Mouse (Mus musculus) midbrain, embryonic 15.5 days (tissue): ENCODE results near the gene Slc39a2. TPM values are rescaled to one million over a fixed set of nuclear protein-coding genes. Genes with fewer than 3 reads are reported as not detected.
A peak's percentile ranks its signal among the peaks of the same experiment; 100 is the strongest.
"Not testable (repeated sequence)": the region's sequence is repeated elsewhere in the genome, so short reads cannot be mapped to it uniquely, and the experiment has no call there.

Source experiments
- ATAC-seq: fragments of 200-750 bp; cut with Nextera tagmentation; replicated peaks from 2 replicates; pipeline ENCODE4 v1.8.0; 2017; ENCODE audit warnings: moderate TSS enrichment
- H3K27ac ChIP-seq: fragments of 300-500 bp; sonication (generic); 2 replicates; pipeline ENCODE4 v1.5.1; 2015; ENCODE audit warnings: mild to moderate bottlenecking, inconsistent platforms
- H3K27me3 ChIP-seq: fragments of 300-500 bp; sonication (generic); replicated peaks from 2 replicates; pipeline ENCODE4 v1.6.1; 2015; ENCODE audit warnings: inconsistent platforms
- H3K36me3 ChIP-seq: fragments of 300-500 bp; sonication (generic); replicated peaks from 2 replicates; pipeline ENCODE4 v1.6.1; 2015; ENCODE audit warnings: inconsistent platforms
- H3K4me1 ChIP-seq: fragments of 300-500 bp; sonication (generic); 2 replicates; pipeline ENCODE4 v1.6.1; 2015; ENCODE audit warnings: inconsistent platforms
- H3K4me2 ChIP-seq: fragments of 300-500 bp; sonication (generic); 2 replicates; pipeline ENCODE4 v1.6.1; 2015; ENCODE audit warnings: inconsistent platforms, mild to moderate bottlenecking, moderate library complexity
- H3K4me3 ChIP-seq: fragments of 300-500 bp; sonication (generic); 2 replicates; pipeline ENCODE4 v1.5.1; 2015; ENCODE audit warnings: mild to moderate bottlenecking, inconsistent platforms
- H3K9ac ChIP-seq: fragments of 300-500 bp; sonication (generic); 2 replicates; pipeline ENCODE4 v1.6.1; 2015; ENCODE audit warnings: mild to moderate bottlenecking, inconsistent platforms
- H3K9me3 ChIP-seq: fragments of 300-500 bp; sonication (generic); 2 replicates; pipeline ENCODE4 v1.6.1; 2016; ENCODE audit warnings: inconsistent platforms
- WGBS: fragments of 180-500 bp; shearing (Covaris S2); methylation state at CpG from one replicate; pipeline ENCODE4 v1.1.7; 2015; ENCODE audit warnings: mixed read lengths; 5-methylcytosine and 5-hydroxymethylcytosine counted together
- polyA plus RNA-seq: library from polyadenylated mRNA; unstranded; fragments of >200 nt; fragmentation: Nextera tagmentation; extraction: Ambion mirVana; gene quantifications from 2 replicates; pipeline ENCODE4 v1.2.1, GENCODE M21; 2015

The Slc39a2 gene
- polyA plus RNA-seq, 1 experiment from 2014 or later = 3.0 TPM

DNA sequence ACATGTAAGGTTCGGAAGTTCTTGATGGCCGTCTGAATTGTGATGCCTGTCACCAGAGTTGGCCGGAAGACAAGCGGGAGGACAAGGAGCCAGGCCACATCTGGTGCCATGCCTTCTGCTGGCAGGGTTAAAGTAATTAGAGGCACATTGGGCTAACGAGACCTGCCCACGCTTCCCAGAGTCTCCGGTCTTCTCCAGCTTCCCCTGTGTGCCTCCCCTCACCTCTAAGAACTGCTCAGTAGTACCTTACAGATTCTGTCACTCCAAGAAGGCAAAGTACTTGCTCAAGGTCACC lies 29.8 kb downstream of the Slc39a2 start, which contains the start of gene Rnase13:
Rnase13 (minus strand) TSS at position 203 of the 295 bp plus-strand sequence.
- 90% methylated on average over 7 of the region's 7 CpGs for whole genome bisulfite sequencing
- Histone ChIP-seq H3K4me1 (no peaks in the 10 kb centered on the region), H3K36me3 (no peaks in the 10 kb centered on the region), H3K9me3 (no peaks in the 10 kb centered on the region), H3K4me3 (no peak within 1 kb of the TSS), H3K27ac (0 out of 2 replicates have a peak within 1 kb of the TSS, but pooled peaks have one; percentile 26), H3K9ac (no peak within 1 kb of the TSS), H3K27me3 (no peaks in the 10 kb centered on the region), H3K4me2 (no peak within 1 kb of the TSS)
- no peak for ATAC-seq

DNA sequence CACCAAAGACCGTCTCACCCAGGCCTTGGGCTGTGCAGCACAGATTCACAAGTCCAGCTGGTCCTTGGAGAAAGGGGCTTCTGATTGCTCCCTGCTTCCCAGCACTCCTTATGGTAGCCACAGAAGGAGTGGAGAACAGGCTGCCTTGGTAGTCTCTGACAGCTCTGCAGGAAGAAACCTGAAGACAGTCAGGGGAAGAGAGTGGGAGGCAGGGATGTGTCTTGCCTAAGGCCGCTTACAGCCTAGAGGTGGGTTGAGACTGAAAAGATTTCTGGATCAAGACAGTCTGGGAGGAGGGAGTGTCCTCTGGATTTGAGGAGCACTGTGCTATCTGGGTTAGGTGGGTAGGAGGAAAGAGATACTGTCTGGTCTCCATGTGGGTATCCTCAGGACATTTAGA lies 30.2 kb downstream of the Slc39a2 start:
- WGBS = 96% methylated on average over 2 of the region's 2 CpGs
- Histone ChIP-seq H3K36me3 (no peaks in the 10 kb centered on the region), H3K27ac (no peak overlapping the region), H3K4me1 (no peaks in the 10 kb centered on the region), H3K27me3 (no peaks in the 10 kb centered on the region), H3K4me2 (no peak overlapping the region), H3K9me3 (no peaks in the 10 kb centered on the region), H3K4me3 (no peak overlapping the region), H3K9ac (no peak overlapping the region)
- no peak for ATAC-seq

DNA sequence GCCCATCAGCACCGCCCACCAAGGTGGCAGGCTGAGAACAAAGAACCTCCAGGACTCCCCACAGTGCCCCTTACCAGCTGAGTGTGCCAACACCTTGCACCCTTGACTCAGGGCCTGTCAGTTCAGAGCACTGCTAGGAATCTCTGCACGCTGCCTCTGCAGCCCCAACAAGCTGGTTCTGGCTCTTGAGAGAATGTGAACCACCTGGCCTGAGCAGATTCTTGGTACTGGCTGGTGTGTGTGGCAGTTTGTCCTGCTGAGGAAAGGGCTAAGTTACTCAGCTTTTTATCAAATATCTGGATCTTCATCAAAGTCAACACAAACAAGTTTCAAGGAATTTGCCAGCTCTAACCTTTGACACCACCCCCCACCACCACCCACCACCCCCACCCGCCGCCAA lies 30.8 kb downstream of the Slc39a2 start:
- Histone ChIP-seq H3K4me3 (no peak overlapping the region), H3K9ac (no peak overlapping the region), H3K4me2 (no peak overlapping the region), H3K9me3 (no peaks in the 10 kb centered on the region), H3K36me3 (no peaks in the 10 kb centered on the region), H3K27ac (no peak overlapping the region), H3K27me3 (no peaks in the 10 kb centered on the region), H3K4me1 (no peaks in the 10 kb centered on the region)
- ATAC-seq = no peak
- WGBS = 81% methylated on average over 4 of the region's 4 CpGs

DNA sequence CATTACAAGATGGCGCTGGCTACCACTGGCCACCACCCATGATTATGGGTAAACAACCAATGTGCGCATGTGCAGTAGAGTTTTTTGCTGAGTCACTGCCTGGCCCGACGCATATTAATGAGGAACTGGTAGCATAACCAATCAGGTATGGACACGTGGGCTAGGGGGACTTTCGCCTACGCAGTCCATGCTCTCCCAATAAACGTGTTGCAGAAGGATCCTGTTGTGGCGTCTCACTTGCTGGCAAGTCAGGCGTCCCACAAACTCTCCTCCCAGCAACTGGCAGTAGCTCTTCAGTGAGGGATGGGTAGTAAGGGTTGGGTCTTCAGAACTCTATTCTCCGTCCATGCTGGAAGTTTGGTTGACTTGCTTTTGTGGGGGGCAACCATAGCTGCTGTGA lies 34.2 kb downstream of the Slc39a2 start:
- not testable (repeated sequence) for ATAC-seq, H3K9ac ChIP-seq, H3K4me3 ChIP-seq, H3K27ac ChIP-seq, H3K4me2 ChIP-seq, H3K36me3 ChIP-seq, H3K9me3 ChIP-seq, H3K4me1 ChIP-seq, H3K27me3 ChIP-seq
- 94% methylated on average over 11 of the region's 11 CpGs for WGBS

DNA sequence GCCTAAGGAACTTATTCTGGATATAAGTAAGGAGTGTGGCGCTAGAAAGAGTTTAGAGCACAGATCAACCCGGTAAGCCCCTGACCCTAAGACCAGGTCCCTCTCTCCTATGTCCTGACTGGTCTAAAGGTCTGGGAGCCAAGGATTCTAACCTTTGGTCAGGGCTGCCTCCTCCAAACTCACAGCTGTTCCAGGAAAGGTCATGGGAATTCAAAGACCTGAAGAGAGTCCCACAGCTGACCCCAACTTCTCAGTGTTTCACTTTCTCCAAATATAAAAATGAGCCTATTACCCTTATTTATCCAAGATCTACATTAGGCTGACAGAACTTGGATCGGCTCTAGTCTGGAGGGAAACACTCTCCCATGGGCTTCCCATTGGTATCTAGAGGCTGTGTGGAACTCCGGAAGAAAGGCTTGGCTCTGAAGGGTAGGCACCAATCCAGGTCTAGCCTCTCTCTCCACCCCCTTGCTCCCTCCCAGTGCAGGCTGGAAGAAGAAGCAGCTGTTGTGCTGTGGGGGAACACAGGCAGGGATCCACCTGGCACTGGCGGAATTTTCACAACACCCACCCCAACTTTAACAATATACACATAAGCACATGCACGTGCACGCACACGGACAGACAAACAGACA lies 36.7 kb downstream of the Slc39a2 start:
- H3K4me2 ChIP-seq = no peak overlapping the region
- no peaks in the 10 kb centered on the region for H3K27me3 ChIP-seq
- WGBS = 86% methylated on average over 8 of the region's 8 CpGs
- H3K27ac ChIP-seq = no peak overlapping the region
- no peaks in the 10 kb centered on the region for H3K4me1 ChIP-seq
- H3K4me3 ChIP-seq = no peak overlapping the region
- H3K9me3 ChIP-seq = no peaks in the 10 kb centered on the region
- ATAC-seq = 0 out of 2 replicates have a peak, but pooled peaks have one; percentile 25
- H3K9ac ChIP-seq = no peak overlapping the region
- no peaks in the 10 kb centered on the region for H3K36me3 ChIP-seq

DNA sequence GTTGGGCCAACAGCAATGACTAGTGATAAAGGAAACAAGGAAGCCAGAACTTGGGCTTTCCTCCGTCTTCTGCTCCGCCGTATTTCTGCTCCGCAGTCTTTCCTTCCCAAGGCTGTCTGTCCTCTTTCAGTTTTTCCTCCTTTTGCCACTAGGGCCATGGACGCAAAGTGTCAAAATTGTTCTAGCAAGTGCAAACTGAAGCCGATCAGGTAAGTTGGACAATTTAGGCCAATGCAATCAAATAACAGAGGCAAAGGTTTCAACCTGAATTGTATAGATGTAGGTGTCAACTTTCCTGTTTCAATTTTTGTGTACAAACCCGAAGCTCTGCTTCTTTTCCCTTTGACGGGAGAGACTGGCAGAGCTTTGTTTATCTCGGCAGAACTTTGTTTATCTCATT lies 37.3 kb downstream of the Slc39a2 start:
- no peaks in the 10 kb centered on the region for H3K36me3 ChIP-seq
- H3K4me2 ChIP-seq = no peak overlapping the region
- no peaks in the 10 kb centered on the region for H3K4me1 ChIP-seq
- no peaks in the 10 kb centered on the region for H3K27me3 ChIP-seq
- no peak for ATAC-seq
- no peak overlapping the region for H3K4me3 ChIP-seq
- H3K9me3 ChIP-seq = no peaks in the 10 kb centered on the region
- 75% methylated on average over 9 of the region's 9 CpGs for WGBS
- H3K9ac ChIP-seq = no peak overlapping the region
- no peak overlapping the region for H3K27ac ChIP-seq

DNA sequence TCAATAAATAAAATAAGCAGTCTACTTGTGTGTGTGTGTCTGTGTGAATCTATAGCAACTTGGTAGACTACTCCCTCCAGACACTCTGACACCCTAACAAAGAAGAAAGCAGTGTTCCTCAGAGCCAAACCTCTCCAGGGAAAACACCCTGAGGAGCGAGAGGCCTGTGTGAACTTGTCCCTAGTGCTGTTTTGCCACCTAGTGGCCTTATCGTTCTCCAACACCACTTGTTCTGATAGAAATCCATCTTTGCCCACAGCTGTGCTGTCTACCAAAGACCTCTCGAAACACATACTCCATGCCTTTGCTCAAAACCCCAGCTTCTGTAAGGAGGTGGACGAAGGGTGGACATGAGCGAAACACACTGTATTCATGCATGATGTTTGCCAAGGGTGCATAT lies 38.1 kb downstream of the Slc39a2 start:
- Histone ChIP-seq H3K4me1 (no peaks in the 10 kb centered on the region), H3K27me3 (no peaks in the 10 kb centered on the region), H3K4me3 (no peak overlapping the region), H3K9ac (no peak overlapping the region), H3K9me3 (no peaks in the 10 kb centered on the region; the same call in 1 of the 2 replicates), H3K4me2 (no peak overlapping the region), H3K27ac (no peak overlapping the region), H3K36me3 (no peaks in the 10 kb centered on the region)
- ATAC-seq = peak; percentile 93
- 33% methylated on average over 5 of the region's 5 CpGs for WGBS

DNA sequence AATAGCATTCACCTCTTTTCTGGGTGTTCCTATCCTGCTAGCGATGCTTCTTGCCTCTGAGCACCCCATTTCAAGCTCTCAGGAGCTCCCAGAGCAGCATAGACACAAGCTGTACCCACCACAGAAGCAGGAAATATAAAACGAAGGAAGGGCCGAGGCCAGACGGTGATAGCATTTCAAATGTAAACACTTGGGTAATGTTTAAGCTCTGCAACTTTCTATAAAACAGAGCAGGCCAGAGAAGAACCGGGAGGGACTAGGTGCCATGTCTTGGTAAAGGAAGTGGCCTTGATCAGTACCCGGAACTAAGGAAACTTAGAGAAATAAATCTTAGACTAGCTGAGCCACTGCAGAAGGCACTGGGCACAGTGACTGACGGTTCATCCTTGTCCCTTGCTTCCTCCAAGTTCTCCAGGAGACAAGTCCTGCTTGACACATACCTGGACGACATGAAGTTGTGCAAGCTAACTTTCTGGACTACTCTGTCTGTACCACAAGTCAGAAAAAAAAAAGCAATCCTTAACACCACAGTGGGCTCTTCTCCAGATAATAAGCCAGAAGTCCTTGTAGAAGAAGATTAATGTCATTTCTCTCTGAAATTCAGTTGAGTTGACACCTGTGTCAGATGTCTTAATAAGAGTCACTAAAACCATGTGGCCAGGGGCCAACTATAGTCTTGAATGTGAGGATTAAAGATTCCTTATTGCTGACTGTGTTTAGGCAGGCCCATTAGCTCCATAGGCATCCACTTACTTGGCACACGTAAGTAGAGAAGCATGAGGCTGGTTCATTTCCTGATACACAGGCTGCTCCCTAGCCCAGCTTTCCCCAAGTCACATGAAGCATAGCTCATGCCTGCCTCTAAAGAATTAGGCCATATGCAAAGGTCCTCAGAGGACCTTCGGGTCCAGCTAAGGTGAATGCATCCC lies 39.7 kb downstream of the Slc39a2 start:
- Histone ChIP-seq H3K9ac (no peak overlapping the region), H3K36me3 (no peaks in the 10 kb centered on the region), H3K27ac (no peak overlapping the region), H3K4me2 (no peak overlapping the region), H3K27me3 (no peaks in the 10 kb centered on the region), H3K4me3 (no peak overlapping the region), H3K4me1 (no peaks in the 10 kb centered on the region), H3K9me3 (no peaks in the 10 kb centered on the region; the same call in 1 of the 2 replicates)
- ATAC-seq = no peak
- WGBS = 76% methylated on average over 10 of the region's 10 CpGs

DNA sequence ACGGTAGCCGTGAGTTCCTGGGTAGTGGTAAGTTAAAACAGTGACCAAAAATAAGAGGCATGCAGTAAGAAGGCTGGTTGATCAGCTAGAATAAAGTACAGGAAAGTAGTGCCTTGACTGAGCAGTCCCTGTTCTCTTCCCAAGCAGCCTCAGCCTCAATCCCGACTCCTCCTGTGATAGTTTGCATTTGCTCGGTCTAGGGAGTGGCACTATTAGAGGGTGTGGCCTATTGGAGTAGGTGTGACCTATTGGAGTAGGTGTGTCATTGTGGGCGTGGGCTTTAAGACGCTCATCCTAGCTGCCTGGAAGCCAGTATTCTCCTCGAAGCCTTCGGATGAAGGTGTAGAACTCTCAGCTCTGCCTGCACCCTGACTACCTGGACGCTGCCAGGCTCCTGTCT lies 46.3 kb downstream of the Slc39a2 start:
- H3K9ac ChIP-seq = no peak overlapping the region
- ATAC-seq = no peak
- H3K9me3 ChIP-seq = no peaks in the 10 kb centered on the region; the same call in 1 of the 2 replicates
- no peaks in the 10 kb centered on the region for H3K36me3 ChIP-seq
- 89% methylated on average over 9 of the region's 9 CpGs for WGBS
- no peaks in the 10 kb centered on the region for H3K27me3 ChIP-seq
- H3K4me1 ChIP-seq = no peaks in the 10 kb centered on the region
- H3K4me2 ChIP-seq = no peak overlapping the region
- no peak overlapping the region for H3K4me3 ChIP-seq
- H3K27ac ChIP-seq = no peak overlapping the region

DNA sequence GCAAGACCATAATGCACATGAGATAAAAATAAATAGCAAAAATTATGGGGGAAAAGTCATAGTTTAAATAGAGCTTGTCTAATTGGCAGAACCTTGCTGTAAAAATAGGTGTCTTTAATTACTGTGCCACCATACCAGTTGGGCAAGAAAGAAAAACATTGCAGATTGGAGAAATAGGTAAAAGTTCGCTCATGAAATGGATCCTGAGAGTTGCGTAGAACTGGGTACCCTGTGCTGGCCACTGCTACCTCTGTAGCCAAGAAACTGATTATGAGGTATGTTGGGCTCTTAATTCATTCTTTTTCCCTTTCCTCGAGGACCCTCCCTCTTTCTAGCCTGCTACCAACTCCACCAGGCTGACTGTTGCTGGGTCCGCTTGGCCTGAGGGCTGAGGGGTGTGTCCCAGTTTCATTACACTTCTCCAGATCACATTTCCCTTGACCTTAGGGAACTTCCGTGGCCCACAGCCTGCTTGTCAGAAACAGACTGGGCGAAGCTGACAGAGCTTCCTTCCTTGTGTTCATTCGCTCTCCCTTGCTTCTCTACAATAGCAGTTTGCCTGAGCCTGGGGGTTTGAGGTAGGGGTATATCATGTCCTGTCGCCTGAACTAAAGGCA lies 48.4 kb downstream of the Slc39a2 start:
- H3K9me3 ChIP-seq = no peaks in the 10 kb centered on the region
- no peaks in the 10 kb centered on the region for H3K27me3 ChIP-seq
- ATAC-seq = no peak
- H3K4me1 ChIP-seq = no peaks in the 10 kb centered on the region
- H3K4me2 ChIP-seq = no peak overlapping the region
- no peak overlapping the region for H3K9ac ChIP-seq
- H3K27ac ChIP-seq = no peak overlapping the region
- WGBS = 44% methylated on average over 8 of the region's 8 CpGs
- no peak overlapping the region for H3K4me3 ChIP-seq
- H3K36me3 ChIP-seq = no peaks in the 10 kb centered on the region

DNA sequence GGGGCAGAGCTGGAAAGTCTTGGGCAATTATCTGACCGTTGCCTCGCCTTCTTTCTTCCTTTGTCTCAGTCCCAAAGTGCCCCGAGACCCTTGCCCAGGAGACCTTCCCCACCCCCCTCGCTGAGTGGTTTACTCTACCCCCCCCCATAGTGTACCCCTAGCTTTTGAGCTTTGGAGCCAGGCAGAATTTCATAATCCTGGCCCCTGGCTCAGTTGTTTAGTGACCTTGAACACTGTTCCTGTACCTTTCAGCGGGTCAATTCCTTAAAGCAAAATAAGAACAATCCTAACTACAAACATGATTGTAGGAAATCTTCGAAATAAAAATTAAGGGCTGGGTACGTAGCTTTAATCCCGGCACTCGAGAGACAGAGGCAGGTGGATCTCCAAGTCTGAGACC lies 48.9 kb downstream of the Slc39a2 start:
- H3K27me3 ChIP-seq = no peaks in the 10 kb centered on the region
- 59% methylated on average over 9 of the region's 9 CpGs for WGBS
- no peaks in the 10 kb centered on the region for H3K9me3 ChIP-seq
- no peak overlapping the region for H3K4me3 ChIP-seq
- H3K36me3 ChIP-seq = no peaks in the 10 kb centered on the region
- no peak for ATAC-seq
- H3K4me2 ChIP-seq = no peak overlapping the region
- H3K27ac ChIP-seq = no peak overlapping the region
- H3K9ac ChIP-seq = no peak overlapping the region
- H3K4me1 ChIP-seq = no peaks in the 10 kb centered on the region

DNA sequence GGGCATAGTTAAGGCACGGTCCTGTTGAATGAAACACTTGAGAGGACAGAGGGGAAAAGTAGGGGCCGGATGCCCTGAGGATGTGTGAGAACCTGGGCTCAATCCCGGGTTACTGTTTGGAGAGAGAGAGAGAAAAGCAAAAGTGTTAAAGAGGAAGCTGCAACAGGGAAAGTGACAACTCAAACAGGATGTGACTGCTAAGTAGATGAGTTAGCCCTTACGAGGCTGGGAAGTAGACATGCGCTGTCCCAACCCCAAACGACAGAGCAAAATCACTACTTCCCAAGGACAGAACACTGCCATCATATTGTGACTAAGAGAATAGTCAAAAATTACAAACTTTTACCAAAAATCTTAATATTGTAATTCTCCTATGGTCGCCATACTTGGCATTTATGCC lies 49.5 kb downstream of the Slc39a2 start:
- H3K9me3 ChIP-seq = no peaks in the 10 kb centered on the region
- H3K27me3 ChIP-seq = no peaks in the 10 kb centered on the region
- H3K9ac ChIP-seq = no peak overlapping the region
- H3K36me3 ChIP-seq = no peaks in the 10 kb centered on the region
- no peak overlapping the region for H3K4me3 ChIP-seq
- WGBS = 77% methylated on average over 7 of the region's 7 CpGs
- H3K27ac ChIP-seq = no peak overlapping the region
- ATAC-seq = no peak
- no peak overlapping the region for H3K4me2 ChIP-seq
- no peaks in the 10 kb centered on the region for H3K4me1 ChIP-seq
